Mouse (Mus musculus): ENCODE measurements around the gene Fbxl15.

Fbxl15 gene

DNA sequence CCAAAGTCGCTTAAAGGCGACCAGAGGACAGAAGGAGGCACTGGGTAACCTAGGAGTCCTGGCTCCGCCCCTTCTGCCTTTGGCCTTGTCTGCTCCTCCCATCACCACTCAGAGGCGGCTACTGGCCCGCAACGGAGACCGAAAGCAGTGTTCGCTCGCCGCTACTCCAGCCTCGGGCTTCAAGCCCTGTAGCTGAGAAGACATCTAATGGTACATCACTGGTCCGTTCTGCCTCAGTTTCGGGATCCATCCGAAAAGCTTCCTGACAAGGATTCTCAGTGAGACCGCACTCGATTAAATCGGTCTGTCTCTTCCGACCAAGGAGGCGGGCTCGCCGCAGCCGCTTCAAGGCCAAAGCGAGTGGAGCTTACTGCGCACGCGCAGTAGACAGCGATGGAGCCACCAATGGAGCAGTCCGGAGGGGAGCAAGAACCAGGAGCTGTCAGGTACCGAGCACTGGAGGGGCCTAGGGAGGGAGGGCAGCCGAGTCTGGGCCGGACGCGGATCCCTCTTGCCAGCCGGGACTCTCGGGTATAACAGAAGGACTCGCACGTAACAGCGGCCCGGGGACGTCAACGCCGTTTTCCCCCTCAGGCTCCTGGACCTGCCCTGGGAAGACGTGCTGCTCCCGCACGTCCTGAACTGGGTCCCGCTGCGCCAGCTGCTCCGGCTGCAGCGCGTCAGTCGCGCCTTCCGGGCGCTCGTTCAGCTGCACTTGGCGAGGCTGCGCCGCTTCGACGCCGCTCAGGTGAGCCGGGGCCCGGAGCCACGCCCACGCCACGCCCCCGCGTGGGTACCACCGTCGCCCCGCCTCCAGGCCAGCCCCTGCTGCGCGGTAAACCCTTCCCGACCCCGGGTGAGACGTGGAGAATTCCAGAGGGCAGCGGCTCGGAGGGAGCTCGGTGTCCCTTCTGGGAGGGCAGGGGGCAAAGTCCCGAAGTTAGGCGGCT, at the start of gene Fbxl15:
Fbxl15 (plus strand) TSS at position 104 of the 950 bp plus-strand sequence.
- in situ Hi-C loops (cut with MboI; ENCODE audit: unreplicated experiment in 2 of 2): no loop called here

- in situ Hi-C loops (cut with MboI; ENCODE audit: unreplicated experiment in 2 of 2): loop anchor here in 1 of 2 experiments (25.0 kb wide), 1 partner anchor 455 kb away; no protein-coding TSS in a partner anchor
These were observed 45.7 kb upstream of the Fbxl15 start for GRCm38 (mm10) chr19:46282081-46282849.

DNA sequence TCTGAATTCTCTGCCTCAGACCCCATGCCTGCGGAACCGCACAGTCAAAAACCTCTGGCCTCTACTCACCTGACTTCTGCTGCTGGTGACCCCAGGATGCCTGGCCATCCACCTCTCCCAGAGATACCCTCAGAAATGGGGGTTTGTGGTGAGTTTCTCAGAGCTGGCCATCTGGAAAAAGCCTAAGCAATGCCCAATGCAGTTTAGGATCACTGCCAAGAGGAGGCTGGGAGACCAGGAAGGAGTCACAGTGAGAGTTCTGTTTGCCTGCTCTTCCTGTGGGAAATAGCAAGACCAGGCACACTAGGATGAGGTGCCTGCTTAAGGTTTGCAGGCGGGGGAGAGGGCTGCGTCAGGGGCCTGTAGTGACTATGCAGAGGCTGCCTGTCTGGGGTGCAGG, 43.3 kb upstream of the Fbxl15 start:
- in situ Hi-C loops (cut with MboI; ENCODE audit: unreplicated experiment in 2 of 2): loop anchor here in 1 of 2 experiments (25.0 kb wide), 1 partner anchor 453 kb away; no protein-coding TSS in a partner anchor

DNA sequence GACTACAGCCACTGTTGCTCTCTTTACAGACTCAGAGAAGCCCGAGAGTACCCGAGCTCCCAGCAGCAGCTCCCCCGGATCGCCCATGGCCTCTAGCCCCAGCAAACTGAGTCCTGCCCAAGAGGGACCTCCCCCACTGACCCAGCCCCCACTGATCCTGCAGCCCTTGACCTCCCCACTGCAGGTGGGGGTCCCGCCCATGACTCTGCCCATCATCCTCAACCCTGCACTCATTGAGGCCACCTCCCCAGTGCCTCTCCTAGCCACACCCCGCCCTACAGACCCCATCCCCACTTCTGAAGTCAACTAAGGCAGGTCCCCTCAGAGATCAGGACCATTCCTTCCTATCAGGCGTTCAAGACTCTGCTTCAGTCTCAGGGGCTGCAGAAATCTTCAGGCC, 42.4 kb upstream of the Fbxl15 start:
- in situ Hi-C loops (cut with MboI; ENCODE audit: unreplicated experiment in 2 of 2): loop anchor here in 1 of 2 experiments (25.0 kb wide), 1 partner anchor 452 kb away; no protein-coding TSS in a partner anchor

DNA sequence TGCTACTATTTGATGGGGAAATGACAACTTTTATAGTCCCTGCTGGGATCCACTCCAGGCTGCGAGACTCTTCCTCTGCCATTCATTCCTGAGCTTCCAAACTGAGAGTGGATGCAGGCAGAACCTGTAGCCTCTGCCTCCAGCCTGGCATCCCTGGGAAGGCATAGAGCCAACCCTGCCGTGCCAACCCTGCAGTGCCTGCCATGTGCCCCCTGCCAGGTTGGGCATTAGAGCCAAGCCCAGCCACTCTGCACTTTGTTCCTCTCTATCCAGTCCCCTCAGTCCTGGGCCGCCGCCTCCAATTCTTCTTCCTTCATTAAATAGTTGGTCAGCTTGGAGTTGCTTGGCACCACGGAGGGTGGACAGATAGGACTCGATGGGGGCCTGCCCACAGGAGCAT, 41.9 kb upstream of the Fbxl15 start:
- in situ Hi-C loops (cut with MboI; ENCODE audit: unreplicated experiment in 2 of 2): loop anchor here in 1 of 2 experiments (25.0 kb wide), 1 partner anchor 451 kb away; no protein-coding TSS in a partner anchor

DNA sequence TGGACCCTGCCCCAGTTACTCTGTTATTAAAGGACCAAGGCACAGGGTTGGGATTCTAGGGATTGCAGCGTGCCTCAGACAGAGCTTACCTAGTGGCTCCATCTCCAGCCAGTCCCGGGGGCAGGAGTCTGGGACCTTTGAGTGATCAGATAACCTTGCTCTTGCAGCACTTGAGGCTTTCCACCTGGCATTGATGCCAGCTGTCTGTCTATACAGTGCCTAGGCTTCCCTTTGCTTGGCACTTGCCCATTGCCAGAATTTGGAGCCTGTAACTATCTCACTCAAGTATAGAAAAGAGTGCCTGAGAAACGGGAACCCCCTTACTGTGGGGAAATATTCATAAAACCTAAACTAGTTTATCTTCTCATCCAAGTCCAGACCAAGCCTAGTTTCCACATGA, 41.1 kb upstream of the Fbxl15 start:
- in situ Hi-C loops (cut with MboI; ENCODE audit: unreplicated experiment in 2 of 2): loop anchor here in 1 of 2 experiments (25.0 kb wide), 1 partner anchor 450 kb away; no protein-coding TSS in a partner anchor

- in situ Hi-C loops (cut with MboI; ENCODE audit: unreplicated experiment in 2 of 2): loop anchor here in 1 of 2 experiments (25.0 kb wide), 1 partner anchor 450 kb away; no protein-coding TSS in a partner anchor
These were observed 40.4 kb upstream of the Fbxl15 start for GRCm38 (mm10) chr19:46287566-46287965.

DNA sequence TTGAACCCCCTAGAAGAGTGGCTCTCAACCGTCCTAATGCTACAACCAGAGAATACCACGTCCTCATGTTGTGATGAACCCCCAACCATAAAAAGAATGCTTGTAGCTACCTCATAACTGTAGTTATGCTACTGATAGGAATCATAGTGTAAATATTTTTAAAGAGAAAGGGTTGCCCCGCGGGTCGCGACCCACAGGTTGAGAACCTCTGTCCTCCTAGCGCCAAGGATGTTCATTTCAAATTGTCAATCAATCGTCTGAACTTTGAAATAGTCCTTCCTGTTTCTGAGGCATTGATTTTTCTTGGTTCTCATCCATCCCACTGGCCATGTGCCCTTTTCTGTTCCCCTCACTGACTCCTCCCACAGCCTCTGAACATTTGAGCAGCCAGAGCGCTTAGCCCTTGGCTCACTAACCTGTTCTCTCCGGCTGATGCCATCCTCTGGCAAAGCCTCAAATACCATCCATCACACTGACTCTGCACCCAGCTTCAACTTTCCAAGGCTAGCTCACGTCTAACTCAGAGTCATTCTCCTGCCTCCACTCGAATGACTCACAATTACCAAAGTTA, 37.4 kb upstream of the Fbxl15 start:
- in situ Hi-C loops (cut with MboI; ENCODE audit: unreplicated experiment in 2 of 2): loop anchor here in 1 of 2 experiments (25.0 kb wide), 1 partner anchor 447 kb away; no protein-coding TSS in a partner anchor

DNA sequence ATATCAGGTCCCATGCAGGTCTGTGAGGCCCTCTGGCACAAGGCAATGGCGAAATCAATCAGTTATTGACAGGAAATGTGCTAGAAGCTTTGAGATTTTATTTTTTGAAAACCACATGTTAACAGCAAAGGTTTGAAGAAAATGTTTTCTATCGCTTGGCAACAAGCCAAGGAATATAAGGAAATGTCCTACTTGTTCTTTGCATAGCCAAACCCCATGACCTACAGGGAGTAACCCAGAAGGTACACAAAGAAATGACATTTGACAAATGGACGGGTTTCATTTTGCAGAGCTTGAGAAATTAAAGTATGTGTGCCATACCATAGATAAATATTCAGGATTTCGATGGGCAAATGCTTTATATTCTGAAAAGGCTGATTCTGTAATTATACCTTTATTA, 31.0 kb upstream of the Fbxl15 start:
- in situ Hi-C loops (cut with MboI; ENCODE audit: unreplicated experiment in 2 of 2): loop anchor here in 1 of 2 experiments (25.0 kb wide), 1 partner anchor 440 kb away; no protein-coding TSS in a partner anchor

- in situ Hi-C loops (cut with MboI; ENCODE audit: unreplicated experiment in 2 of 2): no loop called here
These were observed 27.5 kb upstream of the Fbxl15 start for GRCm38 (mm10) chr19:46300294-46301045.

- in situ Hi-C loops (cut with MboI; ENCODE audit: unreplicated experiment in 2 of 2): no loop called here
These were observed 25.4 kb upstream of the Fbxl15 start for GRCm38 (mm10) chr19:46302551-46302950.

DNA sequence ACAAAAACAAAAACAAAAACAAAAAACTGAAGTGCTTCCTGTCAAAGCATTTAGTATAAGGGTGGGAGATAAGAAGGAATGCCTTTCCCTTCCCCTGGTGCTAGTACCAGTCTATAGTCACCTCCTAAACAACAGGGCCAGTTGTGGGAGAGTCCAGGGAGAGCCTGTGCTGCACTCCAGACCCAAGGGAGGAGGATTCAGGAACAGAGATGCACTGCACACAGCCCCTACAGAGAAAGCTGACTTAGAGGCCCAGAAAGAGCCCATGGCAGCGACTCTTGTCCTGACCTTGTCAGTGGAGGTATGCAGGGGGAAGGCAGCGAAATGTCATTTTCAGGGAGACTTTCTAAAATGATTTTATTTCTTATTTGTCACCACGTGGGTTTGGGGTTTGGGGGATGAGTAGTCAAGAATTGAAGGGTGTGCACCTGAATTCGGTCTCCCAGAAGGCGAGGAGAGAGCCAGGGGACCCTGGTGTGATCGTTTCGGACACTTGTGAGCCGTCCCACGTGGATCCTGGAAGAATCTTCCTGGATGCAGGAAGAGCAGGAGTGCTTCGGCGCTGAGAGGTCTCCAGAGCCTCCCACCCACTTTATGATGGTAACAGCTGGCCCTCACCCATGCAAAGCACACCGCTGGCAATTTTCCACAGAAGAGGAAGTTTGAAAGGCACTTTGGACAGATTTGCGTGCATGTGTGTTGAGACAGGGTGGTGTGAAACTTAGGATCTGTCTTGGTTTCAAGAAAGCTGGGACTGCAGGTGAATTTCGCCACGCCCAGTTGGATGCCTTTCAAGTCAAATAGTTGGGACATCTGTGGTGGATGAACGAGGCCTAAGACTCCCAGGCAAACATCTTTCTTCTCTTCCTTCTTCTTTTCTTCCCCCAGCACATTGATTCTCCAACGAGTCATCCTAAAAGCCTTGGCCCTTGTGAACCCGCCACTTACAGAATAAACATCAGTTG, 24.5 kb upstream of the Fbxl15 start:
- in situ Hi-C loops (cut with MboI; ENCODE audit: unreplicated experiment in 2 of 2): no loop called here

DNA sequence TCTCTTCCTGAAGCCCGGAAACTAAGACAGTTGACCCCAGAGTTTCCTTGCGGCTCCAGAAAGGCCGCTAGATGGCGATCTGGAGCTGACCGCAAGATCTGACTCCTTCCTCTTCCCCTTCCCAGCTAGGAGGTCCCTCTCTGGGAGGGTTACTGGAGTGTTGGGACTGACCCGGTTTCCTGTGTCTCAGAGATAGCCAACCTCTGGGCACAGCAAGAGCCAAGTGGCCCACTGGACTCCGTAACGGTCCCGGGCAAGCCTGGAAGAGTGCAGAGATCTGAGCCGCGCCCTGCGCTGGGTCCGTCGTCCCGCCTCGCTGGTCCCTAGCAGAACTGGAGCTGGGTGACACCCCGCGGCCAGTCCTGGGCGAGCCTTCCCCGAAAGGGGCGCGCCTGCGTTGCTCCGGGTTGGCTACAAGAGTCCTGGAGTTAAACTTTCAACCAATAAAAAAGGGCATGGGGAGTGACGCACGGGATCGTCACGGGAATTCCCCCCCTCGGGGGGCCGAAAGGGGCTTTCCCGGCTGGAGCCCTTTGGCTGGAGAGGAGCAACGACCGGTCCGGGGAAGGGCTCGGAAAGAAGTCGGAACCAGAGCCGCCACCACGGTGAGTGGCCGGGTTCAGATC, 23.7 kb upstream of the Fbxl15 start, which contains the start of gene Nfkb2:
Nfkb2 (plus strand) TSS at position 105 of the 626 bp plus-strand sequence.
- in situ Hi-C loops (cut with MboI; ENCODE audit: unreplicated experiment in 2 of 2): no loop called here

DNA sequence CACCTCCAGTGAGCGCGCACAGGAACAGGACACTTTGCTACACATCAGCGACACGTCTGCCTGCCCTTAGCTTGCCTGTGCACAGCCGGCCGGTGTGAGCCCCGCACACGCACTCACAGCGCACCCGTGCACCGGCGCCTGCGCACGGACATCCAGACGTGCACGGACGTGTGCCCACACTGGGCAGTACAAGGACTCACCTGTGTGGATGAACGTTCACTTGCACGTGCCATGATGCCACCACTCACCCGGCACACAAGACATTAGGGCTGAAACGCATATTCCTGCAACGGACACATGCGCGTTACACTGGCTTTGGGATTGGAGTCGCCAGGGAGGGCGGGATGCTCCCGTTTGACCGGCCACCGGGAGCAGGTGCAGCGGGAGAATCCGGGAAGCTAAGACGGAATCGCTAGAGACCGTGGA, 23.1 kb upstream of the Fbxl15 start:
- in situ Hi-C loops (cut with MboI; ENCODE audit: unreplicated experiment in 2 of 2): loop anchor here in 1 of 2 experiments (5.0 kb wide), 1 partner anchor 168 kb away; no protein-coding TSS in a partner anchor

GRCm38 (mm10) chr19:46305432-46306267, 22.3 kb upstream of the Fbxl15 start:
- in situ Hi-C loops (cut with MboI; ENCODE audit: unreplicated experiment in 2 of 2): loop anchor here in 1 of 2 experiments (5.0 kb wide), 1 partner anchor 168 kb away; no protein-coding TSS in a partner anchor

- in situ Hi-C loops (cut with MboI; ENCODE audit: unreplicated experiment in 2 of 2): loop anchor here in 1 of 2 experiments (5.0 kb wide), 1 partner anchor 169 kb away; no protein-coding TSS in a partner anchor
These were observed 21.7 kb upstream of the Fbxl15 start for GRCm38 (mm10) chr19:46306268-46306610.
